Mouse (Mus musculus) activated CD4-positive, CD25-positive, alpha-beta regulatory T cell, adult 4 months (primary cell): ENCODE results near the gene Gnas. TPM values are rescaled to one million over a fixed set of nuclear protein-coding genes. Genes with fewer than 3 reads are reported as not detected.
"Not testable (repeated sequence)": the region's sequence is repeated elsewhere in the genome, so short reads cannot be mapped to it uniquely, and the experiment has no call there.

Source experiments
- ATAC-seq: one replicate; pipeline ENCODE4 v1.8.0; 2017
- polyA plus RNA-seq, 2 experiments: library from polyadenylated mRNA; unstranded; fragments of 100-300 nt; shearing (Covaris generic); gene quantifications; one replicate each; pipeline ENCODE4 v1.2.1; 2017

The Gnas gene
- polyA plus RNA-seq, 2 experiments from 2014 or later = 102 to 126 TPM

DNA sequence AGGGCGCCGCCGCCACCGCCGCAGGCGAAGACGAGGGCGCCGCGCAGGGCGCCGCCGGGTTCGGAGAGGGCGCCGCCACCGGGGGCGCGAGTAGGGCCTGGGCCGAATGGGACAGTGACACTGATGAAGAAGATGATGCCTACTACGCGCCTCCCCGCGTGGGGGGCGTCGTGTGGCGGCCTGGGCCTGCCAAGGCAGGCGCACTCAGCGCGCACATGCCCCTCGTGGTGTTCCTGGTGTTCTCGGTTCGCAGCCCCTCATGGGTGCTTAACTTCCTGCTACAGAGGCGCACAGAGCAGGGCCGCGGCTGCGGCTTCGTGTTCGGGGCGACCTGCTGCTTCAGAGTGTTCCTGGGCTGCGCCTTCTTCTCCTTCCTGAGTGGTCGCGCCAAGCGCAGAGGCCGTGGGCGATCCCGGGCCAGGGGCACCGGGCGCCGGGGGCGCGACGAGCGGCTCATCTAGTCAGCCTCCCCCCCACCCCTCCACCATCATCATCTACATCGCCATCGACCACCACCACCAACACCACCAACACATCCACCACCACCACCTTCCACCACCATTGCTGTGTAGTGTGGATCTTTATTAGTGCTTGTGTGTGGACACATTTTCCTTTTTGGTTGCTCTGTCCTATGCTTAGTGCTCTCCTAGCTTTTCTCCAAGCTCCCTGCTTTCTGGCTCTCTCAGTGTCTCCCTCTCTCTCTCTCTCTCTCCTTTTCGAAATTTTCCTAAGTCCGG lies 45.0 kb downstream of the Gnas start:
- peak; percentile 6 for ATAC-seq

DNA sequence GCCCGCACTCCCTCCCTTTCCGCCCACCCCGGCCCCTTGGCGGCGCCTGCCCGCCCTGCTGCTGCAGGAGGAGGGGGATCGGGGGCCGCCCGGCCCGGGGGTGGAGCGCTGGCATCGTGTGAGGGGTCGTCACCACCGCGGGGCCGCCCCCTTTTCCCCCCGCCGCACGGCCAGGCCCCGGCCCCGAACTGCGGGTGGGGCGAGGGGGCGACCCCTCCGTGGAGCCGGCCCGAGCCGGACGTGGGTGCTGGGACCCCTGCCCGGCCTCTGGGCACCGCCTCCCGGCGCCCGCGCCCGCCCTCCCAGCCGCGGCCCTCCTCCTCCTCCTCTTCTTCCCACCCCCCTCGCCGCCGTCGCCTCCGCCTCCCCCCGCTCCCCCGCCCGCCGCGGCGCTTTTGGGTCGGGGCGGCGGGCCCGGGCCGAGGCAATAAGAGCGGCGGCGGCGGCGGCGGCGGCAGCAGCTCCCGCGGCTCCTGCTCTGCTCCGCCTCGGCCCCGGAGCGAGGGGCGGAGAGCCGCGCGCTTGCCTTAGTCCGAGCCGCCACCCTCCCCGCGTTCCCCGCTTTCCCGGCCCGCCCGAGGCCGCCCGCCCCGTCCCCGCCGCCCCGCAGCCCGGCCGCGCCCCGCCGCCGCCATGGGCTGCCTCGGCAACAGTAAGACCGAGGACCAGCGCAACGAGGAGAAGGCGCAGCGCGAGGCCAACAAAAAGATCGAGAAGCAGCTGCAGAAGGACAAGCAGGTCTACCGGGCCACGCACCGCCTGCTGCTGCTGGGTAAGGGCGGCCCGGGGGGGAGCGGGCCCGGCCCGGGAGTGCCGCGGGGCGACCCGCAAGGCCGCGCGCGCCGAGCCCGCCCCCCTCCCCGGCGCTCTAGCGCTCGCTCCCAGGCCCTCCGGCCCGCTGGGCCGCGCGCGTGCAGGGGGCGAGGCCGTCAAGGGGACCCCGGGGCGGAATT lies 45.8 kb downstream of the Gnas start:
- peak; percentile 4 for ATAC-seq

DNA sequence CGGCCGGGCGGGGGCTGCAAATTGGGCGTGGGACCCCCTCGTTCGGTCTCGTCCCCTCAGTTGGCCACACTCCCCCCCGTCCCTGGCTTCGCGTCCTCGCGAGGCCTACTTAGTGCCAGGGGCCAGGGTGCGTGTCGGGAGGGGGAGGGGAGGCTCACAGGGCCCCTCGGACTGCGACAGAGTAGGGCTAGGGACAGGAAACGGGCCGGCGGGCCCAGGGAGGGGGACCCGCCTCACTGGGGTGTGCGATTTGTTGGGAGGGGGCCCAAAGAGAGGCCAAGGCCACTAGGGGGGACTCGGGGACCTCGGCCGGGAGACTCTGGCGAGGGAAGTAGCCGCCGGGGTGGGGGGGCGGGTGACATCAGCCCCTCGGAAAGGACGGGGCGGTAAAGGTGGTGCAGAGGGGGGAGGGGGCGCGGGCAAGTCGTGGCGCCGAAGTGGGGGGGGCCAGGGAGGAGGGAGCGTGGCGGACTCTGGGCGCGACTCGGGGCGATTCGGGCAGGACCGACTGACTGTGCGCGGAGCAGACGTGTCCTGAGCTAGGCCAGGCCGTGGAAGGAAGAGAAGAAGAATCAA lies 46.6 kb downstream of the Gnas start:
- peak; percentile 13 for ATAC-seq

DNA sequence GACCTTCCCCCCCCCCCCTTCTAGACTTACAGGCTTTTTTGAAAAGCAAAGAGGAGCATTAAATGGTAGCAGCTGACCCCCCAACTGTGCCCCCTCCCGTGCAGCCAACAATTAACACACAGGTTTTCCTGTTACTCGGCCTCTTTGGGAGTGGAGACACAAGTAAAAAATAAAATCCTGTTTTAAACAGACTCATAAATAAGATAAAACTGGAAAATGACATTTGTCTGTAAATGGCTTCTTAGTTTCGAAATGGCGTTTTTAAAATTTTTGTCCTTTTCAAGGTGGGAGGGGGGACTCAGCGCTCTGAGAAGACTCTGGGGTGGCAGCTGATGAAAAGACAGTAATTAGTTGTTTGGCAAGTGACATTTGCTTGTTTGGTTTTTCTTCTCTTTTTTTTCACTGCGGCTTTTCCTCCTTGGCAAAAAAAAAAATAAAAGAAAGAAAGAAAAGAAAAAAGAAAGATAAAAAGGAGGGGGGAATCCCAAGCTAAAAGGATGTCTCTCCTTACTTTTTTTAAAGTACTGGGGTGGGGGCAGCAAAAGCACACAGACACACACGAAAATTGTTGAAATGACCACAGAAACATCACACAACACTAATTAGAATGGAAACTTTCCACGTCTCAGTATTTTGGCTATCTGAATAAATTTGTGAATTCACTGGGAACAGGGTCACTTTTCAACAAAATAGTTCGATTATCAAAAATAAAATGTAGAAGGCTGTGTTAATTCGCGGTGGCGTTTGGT lies 47.3 kb downstream of the Gnas start:
- no peak for ATAC-seq

DNA sequence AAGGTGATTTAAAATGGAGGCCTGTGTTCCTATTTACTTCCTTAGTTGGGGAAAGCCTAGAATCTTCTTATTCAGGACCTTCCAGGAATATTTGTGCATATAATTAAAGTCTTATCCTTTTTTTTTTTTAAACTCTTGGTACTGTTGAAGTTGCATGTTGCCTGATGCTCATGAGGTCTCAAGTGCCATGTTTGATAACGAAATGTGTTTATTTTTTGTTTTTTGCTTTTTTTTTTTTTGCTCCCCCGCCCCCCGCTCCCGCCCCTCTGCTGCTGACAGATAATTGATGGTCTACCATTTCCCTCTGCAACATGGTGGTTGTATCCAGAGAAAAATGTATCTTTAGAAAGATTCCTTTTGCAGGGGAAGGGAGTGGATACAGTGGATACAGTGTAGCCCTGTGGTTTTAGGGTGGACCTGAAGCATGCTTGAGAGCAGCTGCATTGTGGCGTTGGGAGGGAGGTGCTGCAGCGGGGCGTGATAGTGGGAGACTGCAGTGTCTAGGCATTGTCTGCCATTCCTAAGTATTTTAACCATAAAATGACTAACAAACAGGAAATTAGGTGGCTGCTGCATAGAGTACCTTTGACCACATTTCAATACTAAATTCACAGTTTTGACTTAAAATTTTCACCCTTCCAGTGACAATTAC lies 49.2 kb downstream of the Gnas start:
- no peak for ATAC-seq

DNA sequence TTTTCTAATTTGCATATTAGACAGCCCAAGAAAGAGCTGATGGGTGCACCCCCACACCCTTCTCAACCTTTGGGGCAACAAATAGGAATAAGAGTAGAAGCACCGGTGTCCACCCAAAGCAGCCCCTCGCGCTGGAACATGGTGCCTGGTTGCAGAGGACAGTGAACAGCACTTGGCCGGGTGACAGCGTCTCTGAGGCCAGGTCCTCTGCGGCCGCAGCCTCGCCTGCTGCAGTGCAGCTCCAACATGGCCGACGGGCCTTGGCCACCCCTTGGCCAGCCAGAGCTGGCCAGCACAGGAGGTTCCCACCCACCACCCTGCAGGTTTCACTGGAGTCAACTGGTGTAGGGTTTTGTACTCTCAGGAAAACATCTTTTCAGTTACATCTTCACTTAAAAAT lies 50.3 kb downstream of the Gnas start:
- ATAC-seq = no peak

DNA sequence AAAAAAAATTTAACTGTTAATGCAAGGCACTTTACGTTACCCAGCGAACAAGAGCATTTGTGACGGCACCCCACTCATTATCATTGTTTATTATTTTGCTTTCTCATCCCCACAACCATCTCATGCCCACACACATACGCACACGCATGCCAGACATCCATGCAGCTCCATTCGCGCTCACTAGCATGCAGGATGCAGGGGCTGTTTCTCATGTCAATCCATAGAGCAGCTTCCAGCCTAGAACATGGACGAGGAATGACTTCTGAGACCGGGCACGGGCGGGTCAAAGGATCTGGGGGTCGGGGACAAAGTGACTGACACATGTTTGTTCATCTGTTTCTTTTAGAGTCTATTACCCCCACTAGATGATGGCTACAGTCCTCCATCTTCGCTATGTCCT lies 53.2 kb downstream of the Gnas start:
- ATAC-seq = no peak

DNA sequence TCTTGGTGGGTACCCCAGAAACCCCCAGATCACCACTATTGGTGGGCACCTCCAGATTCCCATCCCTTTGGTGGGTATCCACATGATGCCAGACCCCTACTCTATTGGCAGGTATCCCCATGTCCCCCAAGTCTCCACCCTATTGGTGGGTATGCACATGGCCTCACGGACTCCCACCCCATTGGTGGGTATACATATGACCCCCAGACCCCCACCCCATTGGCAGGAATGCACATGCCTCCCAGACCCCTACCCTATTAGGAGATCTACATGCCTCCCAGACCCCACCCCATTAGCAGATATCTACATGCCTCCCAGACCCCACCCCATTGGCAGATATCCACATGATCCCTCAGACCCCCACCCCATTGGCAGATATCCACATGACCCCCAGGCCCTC lies 55.6 kb downstream of the Gnas start:
- no peak for ATAC-seq

DNA sequence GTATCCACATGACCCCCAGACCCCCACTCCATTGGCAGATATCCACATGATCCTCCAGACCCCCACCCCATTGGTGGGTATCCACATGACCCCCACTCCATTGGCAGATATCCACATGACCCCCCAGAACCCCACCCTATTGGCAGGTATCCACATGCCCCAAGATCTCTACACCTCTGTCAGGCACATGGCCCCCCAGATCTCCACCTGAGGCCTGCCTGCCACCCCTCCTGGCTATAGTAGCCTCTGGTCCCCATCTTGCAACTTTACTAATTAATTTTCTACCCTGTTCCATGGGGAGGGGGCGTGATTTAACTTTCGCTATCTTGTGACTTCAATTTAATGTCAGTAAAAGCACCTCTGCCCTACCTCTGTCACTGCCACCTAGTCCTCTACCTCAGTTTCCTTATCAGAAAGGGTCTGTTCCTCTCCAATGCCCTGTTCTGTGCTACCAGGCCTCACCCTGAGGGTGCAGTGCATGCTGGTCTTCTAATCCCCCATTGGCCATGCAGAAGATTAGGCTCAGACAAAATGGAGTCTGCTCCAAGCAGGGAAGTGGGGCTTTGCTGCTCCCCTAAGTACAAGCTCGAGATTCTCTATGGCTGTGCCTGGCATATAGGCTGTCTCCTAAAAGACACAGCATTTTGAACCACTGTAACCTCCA lies 56.2 kb downstream of the Gnas start:
- no peak for ATAC-seq

DNA sequence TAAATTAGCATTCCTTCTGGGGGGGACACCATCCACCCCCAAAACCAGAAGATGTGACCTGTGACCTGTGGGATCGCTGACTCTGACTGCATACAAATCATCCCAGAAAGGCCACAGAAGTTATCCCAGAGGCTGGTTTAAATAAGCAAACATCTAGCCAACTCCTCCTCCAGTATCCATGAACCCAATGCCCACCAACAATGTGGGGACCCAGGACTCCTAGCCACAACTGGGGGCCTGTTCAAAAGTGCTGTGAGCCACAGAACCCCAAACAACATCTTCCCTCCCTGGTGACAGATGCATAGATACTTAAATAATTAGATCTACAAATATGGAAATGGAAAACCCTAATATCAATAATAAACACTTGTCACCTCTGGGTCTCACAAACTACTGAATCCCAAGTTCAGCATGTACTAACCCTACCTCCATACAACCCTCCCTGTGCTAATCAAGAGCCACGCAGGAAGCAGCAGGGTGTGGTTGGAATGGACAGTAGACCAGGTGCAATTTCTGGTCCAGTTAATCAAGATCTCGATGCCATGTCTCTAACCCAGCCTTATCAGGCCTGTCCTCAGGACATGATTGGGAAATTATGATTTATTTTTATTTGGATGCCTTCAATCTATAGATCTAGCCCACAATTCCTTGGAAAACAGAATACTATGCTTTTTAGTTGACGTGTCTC lies 56.9 kb downstream of the Gnas start:
- ATAC-seq = no peak

DNA sequence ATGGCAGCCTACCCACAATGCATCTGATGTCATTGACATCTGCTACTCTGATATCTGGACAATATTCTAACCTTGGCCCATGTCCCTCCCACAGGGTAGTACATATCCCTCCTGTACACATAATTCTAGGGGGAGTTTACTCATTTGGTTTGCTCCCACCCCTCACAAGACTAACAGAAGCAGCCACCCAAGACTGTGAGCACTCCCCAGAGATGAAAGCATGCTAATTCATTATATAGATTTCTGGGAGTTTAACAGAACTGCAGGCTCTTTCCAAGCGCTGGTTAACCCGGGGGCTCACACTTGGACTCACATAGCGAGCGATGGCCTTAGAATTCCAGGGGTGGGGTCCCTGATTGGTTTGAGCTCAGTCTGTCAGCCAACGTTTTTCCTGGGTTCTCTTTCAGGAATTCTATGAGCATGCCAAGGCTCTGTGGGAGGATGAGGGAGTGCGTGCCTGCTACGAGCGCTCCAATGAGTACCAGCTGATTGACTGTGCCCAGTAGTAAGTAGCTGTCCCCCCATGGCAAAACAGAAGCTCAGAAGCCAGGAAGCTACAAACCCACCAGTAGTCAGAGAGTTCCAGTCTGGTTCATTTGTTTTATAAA lies 58.8 kb downstream of the Gnas start:
- no peak for ATAC-seq

DNA sequence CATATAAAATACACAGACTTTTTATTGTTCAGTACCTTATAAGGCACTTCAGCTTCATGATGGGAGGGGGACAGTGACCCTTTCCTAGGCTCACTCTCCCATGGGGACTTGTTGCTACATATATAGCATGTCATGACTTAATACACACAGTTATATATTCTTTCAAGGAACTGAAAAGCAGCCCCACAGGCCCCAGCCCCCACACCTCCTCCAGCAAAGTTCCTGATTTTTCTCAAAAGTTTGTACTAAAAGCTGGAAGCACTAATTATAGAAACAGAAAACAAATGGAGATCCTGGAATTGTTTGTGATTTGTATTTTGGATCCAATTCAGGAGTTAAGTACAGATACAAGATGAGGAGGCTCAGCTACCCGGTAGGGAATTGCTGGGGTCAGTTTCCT lies 59.4 kb downstream of the Gnas start:
- ATAC-seq = no peak

DNA sequence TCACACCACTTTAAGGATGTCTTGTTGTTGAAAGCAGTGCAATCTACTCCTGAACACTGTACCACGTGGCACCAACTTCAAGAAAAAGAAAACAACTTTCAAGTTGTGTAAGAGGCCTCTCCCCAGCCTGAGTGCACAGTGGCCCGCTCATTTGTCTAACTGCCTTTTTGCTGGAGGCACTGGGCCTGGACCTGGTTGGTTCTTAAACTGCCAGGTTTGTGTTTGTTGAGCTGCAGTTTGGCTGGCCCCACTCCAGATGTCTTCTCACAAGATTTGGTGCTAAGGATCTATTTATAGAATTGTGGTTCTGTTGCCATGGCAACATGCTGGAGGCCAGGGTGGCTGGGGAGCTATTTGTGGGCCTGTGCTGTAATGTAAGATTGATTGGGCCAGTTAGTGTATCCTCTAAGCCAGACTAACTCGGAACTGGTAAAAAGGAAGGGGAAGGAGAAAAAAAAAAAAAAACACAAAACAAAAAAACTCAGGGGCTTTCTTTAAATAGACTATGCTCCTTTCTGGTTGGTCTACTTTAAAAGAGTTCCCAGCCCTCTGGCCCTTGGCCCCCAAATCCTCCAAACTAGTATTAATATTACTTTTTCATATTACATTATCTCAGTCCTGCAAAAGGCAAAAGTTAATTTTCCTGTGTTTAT lies 60.0 kb downstream of the Gnas start:
- ATAC-seq = peak; percentile 79

DNA sequence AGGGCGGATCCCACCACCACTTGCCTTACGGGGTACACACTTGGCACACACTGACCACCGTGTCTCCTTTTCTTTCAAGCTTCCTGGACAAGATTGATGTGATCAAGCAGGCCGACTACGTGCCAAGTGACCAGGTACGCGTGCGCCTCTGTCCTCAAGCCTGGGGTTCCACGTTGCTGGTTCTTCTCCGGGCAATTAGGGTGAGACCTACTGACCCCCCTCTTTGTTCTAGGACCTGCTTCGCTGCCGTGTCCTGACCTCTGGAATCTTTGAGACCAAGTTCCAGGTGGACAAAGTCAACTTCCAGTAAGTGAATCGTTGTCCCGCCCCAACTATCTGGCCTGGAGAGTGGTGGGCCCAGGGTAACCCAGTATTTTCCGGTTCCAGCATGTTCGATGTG lies 60.9 kb downstream of the Gnas start:
- no peak for ATAC-seq

DNA sequence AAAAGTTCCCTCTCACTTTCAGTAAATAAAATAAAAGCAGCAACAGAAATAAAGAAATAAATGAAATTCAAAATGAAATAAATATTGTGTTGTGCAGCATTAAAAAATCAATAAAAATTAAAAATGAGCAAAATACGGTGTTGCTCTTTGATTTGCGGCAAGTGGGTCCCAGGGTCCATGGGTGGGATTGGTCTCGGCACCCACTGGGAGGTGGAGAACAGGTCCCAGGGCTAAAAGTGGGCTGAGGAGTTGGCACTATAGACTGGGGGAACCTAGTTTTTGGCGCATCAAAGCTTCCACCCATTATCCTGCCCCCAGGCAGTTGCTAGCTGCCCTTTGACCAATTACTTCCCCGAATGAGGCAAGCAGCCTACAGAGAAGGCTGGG lies 62.5 kb downstream of the Gnas start, which contains the start of gene Gm20721:
Gm20721 (minus strand) TSS at position 101 of the 387 bp plus-strand sequence.
- no peak for ATAC-seq

DNA sequence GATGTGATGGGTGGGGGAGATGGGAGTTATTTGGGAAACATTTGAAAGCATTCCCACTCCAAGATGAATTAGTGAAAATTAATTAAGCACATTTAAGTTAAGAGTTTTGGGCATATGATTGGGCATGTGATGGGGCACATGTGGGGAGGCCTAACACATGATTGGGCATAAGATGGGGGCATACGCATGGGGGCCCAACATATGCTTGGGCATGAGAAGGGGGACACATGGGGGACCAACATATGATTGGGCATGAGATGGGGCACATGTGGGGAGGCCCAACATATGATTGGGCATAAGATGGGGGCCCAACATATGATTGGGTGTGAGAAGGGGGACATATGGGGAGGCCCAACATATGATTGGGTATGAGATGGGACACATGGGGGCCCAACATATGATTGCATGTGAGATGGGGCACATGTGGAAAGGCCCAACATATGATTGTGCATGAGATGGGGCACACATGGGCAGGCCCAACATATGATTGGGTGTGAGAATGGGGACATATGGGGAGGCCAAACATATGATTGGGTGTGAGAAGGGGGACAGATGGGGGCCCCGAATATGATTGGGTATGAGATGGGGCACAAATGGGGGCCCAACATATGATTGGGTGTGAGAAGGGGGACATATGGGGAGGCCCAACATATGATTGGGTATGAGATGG lies 63.0 kb downstream of the Gnas start:
- ATAC-seq = not testable (repeated sequence)

DNA sequence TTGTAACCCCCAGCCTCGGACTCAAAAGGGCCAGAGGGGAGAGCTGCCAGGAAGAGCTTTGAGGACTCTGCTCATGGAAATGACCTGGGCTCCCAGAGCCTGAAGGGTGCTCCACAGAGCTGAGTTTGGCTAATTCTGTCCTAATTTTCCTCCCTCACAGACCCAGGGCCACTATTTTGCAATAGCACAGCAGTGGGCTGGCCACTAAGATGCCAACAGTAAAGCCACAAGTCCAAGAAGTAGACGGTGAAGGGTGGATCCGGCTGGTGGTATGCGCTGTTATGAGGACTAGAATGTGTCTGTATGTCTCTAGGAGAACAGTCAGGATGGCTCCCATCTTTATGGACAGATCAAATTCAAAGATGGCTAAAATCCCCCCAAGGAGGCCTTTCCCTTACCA lies 74.4 kb downstream of the Gnas start:
- ATAC-seq = no peak

DNA sequence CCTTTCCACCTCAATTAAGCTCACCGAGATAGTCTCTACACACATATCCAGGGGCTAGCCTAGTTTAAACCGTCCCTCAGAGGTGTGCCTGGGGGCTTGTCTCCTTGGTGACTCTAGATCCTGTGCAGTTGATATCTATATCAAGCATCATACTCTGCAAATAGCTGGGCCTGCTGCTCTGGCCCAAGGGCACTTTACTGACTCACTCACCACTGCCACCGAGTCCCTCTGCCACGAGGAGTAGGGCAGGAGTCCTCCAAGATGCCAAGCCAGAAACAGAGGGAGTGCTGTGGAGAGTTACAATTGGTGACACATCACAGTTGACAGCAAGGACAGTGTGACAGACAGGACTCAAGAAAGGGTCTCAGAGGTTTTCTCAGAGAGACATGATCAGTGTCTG lies 75.5 kb downstream of the Gnas start:
- ATAC-seq = no peak

DNA sequence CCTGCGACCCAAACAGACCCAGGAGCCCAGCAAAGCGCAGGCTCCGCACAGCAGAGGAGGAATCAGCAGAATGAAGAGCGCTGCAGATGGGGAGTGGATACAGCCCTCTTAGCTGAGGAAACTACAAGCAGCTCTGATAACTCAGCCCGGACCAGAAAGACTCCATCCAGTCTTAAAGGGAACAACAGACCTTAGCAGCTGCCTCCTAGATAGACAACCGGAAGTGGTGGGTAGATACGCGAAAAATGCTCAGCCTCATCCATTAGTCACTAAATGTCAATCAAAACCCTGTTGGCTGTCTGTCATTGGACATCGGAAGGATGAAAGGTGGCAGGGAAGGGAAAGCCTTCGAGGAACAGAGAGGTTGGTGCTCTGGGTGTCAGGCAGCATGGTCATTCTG lies 82.5 kb downstream of the Gnas start:
- no peak for ATAC-seq
